Mouse (Mus musculus) embryonic fibroblast, embryonic 13.5 days (primary cell): ENCODE results near the gene Lrrc51.

ENCODE experiments used
- CTCF ChIP-seq: IDR thresholded peaks from 2 replicates; pipeline ENCODE4 v1.5.1; 2011; ENCODE audit warnings: mild to moderate bottlenecking, control low read depth, low read length, moderate library complexity, borderline replicate concordance; ENCODE audit not compliant: insufficient read depth
- POLR2A ChIP-seq: IDR thresholded peaks from 2 replicates; pipeline ENCODE4 v1.6.1; 2011; ENCODE audit warnings: low read depth, mild to moderate bottlenecking, control low read depth, low read length, moderate library complexity

GRCm38 (mm10) chr7:101906287-101906681 is 27.4 kb downstream of the Lrrc51 start, which contains the start of gene Tomt:
- TF ChIP-seq POLR2A (no peak; the same call in 1 of the 2 replicates), CTCF (no peak)
